Mouse (Mus musculus) megakaryocyte, adult 5-6 weeks (primary cell): ENCODE measurements around the gene Ap1m2. TPM values are rescaled to one million over a fixed set of nuclear protein-coding genes. Genes with fewer than 3 reads are reported as not detected.
"Not testable (repeated sequence)": the region's sequence is repeated elsewhere in the genome, so short reads cannot be mapped to it uniquely, and the experiment has no call there.

Experiments
- ATAC-seq: 2 replicates; pipeline ENCODE4 v1.8.0; 2016; ENCODE audit warnings: mild to moderate bottlenecking, inconsistent platforms; ENCODE audit not compliant: poor library complexity, severe bottlenecking
- total RNA-seq, 2 experiments: library from RNA; stranded (forward) in 1 of 2; stranded (reverse) in 1 of 2; fragments of 153-499, 151-499 nt in 1 of 2; fragments of 221-1000, 200-1000 nt in 1 of 2; gene quantifications; 2 replicates each; pipeline versions ENCODE4 v1.2.3 to v1.2.4; 2015 to 2017

Ap1m2 gene
- total RNA-seq, 2 experiments from 2014 or later: 0.31 to 0.92 TPM

DNA sequence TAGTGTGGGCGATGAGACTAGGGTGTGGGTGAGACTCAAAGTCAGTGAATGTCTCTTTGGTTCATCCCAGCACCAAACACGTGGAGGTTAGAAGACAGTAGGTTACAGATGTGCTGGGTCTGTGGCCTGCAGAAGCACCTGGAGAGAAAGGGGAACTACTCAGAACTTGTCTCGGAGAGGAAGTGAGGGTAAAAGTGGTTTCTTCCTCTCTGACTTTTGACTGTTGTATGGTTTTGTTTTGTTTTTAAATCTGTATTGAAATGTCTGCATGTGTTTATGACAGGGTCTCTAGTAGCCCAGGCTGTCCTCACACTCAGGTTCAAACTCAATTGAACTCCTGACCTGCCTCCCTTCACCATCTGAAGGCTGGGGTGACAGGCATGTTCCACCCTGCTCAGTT is 15.9 kb upstream of the Ap1m2 start:
- ATAC-seq: peak; percentile 78

DNA sequence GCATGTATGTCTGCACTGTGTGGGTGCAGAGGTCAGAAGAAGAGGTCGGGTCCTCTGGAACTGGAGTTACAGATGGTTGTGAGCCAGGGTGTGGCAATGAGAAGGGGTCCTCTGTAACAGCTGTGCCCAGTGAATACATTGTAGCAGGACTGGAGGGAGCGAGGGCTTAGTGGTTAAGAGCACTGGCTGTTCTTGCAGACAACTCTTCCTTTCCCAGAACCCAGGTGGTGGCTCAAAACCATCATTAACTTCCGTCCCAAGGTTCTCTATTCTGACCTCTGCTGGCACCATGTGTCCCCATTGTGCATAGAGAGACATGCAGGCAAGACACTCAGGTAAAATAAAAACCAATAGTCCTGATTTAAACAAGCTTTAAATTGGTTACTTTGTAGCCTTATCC is 15.4 kb upstream of the Ap1m2 start:
- peak; percentile 33 for ATAC-seq

DNA sequence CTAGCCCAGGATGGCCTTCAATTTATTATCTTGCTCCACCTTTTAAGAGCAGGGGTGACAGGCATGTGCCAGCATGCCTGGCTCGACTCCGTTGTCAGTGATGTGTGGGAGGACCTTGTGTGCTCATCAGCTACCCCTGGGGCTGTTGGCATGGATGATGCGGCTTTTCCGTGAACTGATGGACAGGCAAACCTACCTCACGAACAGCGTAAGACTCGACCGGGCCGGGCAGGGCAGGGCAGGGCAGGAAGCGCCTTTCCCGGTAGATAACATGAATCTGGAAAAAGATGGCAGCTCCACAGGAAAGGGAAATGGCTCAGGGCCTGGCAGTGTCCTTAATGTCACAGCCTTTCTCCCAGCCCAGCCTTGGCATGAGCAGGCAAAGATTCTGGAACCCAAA is 12.1 kb upstream of the Ap1m2 start:
- ATAC-seq: no peak

DNA sequence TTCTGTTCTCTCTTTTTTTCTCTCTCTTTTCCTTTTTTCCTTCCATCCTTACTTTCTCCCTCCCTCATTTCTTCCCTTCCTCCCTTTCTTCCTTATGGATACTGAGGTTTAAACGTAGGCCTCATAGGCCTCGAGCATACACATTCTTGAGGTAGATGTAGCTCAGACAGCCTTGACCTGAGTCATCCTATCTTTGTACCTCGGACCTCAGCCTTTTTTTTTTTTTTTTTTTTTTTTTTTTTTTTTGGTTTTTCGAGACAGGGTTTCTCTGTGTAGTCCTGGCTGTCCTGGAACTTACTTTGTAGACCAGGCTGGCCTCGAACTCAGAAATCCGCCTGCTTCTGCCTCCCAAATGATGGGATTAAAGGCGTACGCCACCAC is 10.8 kb upstream of the Ap1m2 start:
- not testable (repeated sequence) for ATAC-seq

DNA sequence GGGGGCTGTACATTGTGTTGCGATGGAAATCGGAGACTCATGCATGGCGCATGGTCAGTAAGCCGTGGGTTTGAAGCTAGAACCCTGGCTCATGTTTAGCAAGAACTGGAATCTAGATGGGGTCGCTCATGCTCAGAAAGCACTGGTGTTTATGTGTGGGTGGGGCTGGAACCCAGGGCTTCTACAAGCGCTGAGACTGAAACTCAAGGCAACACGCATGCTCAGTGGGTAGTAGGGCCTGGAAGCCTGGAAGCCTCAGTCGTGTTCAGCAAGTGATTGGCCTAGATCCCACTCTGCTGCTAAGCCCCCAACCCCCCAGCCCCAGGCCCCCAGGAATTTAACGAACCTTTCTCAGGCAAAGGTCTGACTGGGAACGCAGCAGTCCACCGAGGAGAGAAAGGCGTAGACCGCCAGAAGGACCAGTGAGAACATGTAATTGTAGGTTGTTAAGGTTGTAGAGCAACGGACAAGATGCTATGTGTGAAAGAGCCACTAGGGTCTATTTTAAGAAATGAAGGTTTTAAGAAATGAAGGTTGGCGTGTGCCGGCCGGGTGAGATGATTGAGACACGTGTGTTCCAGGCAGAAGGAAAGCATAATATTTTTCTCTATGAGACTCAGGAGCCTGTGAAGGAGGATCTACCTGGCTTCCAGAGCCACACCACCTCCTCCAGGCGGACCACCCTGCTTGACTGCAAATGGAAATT is 10.2 kb upstream of the Ap1m2 start:
- ATAC-seq: no peak

DNA sequence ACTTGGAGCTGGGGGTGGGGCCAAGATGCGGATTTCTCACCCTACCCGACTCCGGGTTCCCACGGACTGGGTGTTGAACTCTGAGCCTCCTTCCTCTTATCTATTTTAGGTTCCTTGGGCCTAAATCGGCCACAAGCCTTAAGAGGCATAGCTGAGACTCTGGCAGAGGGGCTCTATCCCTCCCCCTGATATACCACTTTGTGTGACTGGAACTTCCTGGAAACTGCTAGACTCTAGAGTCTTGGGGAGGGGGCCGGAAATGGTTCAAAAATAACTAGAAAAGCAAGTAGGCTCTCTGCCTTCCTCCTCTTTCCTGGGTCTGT is 9.3 kb upstream of the Ap1m2 start:
- peak; percentile 70 for ATAC-seq

DNA sequence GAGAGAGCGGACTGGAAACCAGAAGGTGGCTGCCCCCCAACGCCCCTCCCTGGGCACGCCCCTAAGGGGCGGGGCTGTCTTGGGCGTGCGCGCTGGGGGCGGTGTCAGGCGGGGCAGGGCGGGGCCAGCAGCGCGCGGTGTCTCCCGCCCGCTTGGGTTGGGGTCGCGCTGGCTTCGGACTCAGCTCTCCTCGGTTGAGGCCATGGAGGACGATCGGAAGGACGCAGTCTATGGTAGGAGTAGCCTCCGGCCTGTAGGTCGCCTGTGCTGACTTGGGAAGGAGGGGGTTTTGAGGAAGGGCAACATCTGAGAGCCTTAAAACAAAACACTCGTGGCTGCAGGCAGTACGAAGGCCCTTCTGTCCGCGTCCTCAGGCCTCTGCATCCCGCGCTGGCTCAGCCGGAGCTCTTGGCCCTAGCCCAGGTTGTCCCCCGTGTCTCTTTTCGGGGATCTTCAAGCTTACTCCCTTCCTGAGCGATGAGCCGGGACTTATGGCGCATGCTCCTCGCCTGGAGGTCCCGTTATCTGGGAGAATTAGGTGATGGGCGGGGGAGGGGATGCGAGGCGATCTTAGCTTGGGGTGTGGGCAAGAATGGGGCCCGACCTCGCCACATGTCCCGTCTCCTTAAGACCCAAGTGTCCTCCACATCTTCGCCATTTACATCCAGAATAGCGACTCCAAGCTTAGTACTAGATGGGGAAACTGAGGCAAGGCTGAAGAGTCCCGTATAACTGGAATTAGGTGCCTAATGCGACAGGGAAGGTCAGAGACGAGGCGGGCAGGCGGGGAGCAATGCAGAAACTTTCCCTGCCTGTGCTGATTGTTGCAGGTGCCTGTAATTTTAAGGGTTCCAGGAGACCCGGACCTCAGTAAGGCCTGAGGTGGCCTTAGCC is 8.7 kb upstream of the Ap1m2 start, which contains the start of gene Slc44a2:
Gene Slc44a2 (plus strand): TSS at position 80 of the 894 bp plus-strand sequence.
- peak; percentile 86 for ATAC-seq

DNA sequence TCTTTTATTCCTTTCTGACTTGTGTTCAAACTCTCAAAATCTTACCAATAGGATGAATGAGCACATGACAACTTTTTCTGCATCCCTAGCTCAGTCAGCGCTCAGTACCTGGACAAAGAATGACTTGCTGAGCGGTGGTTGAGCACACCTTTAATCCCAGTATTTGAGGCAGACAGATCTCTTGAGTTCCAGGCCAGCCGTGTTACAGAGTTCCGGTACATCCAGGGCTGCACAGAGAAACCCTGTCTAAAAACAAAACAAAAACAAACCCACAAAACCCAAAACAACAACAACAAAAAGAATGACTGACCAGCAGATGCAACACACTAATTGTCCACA is 8.1 kb upstream of the Ap1m2 start:
- ATAC-seq: no peak

DNA sequence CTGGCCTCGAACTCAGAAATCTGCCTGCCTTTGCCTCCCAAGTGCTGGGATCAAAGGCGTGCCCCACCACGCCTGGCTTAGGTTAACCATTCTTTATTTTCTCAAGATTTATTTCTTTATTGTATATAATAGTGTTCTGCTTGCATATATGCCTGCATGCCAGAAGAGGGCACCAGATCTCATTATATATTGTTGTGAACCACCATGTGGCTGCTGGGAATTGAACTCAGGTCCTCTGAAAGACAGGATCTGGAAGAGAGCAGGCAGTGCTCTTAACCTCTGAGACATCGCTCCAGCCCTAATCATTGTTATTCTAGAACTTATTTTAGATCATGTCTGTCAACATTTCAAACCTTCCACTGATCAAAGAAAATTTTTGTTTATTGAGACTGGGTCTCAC is 7.4 kb upstream of the Ap1m2 start:
- ATAC-seq: no peak

DNA sequence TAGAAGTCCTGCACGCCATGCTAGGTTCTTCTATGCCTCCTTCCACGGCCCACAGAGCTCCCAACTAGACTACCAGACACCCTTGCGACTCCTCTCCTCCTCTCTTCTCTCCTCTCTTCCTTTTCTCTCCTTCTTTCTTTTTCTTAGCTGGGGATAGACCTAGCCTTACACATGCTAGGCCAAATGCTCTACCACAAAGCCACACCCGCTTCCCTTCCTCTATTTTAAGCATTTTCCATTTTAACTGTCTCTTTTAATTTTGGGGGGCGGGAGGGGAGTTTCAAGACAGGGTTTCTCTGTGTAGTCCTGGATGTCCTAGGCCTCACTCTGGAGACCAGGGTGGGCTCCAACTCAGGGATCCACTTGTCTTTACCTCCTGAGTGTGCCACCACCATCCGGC is 6.7 kb upstream of the Ap1m2 start:
- no peak for ATAC-seq

DNA sequence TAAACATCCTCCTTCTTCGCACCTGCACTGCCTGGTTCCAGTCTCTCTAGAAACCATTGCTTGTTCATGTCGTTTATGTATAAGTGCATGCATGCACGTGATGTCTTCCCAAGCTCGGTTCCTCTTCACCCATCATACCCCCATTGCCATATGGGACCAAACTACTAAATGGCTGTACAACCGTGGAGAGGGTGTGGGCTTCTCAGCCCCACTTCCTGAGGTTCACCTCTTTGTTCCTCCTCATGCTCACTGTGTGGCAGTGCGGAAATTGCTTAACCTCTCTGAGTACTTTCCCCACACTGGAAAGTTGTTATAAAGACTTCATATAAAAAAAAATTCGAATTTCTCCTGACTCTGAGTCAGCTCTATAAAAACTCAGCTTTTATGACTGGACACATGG is 4.6 kb upstream of the Ap1m2 start:
- peak; percentile 62 for ATAC-seq

DNA sequence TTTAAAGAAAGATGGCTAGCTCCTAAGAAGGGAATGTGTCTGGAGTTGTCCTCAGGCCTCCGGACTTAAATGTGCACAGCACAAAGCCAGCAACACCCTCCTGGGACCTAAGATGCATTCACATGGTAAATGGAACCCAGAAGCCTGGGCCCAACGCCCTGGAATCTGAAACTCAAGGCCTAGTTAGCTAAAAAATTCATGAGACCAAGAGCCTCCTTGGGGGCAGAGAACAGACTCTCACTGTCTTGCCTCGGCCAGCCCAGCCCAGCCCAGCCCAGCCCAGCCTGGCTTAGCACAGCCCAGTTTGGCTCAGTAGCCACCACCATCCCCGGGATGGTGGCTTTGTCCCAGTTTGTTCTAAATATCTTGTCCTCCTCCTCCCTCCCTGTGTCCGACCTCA is 3.3 kb upstream of the Ap1m2 start:
- no peak for ATAC-seq

DNA sequence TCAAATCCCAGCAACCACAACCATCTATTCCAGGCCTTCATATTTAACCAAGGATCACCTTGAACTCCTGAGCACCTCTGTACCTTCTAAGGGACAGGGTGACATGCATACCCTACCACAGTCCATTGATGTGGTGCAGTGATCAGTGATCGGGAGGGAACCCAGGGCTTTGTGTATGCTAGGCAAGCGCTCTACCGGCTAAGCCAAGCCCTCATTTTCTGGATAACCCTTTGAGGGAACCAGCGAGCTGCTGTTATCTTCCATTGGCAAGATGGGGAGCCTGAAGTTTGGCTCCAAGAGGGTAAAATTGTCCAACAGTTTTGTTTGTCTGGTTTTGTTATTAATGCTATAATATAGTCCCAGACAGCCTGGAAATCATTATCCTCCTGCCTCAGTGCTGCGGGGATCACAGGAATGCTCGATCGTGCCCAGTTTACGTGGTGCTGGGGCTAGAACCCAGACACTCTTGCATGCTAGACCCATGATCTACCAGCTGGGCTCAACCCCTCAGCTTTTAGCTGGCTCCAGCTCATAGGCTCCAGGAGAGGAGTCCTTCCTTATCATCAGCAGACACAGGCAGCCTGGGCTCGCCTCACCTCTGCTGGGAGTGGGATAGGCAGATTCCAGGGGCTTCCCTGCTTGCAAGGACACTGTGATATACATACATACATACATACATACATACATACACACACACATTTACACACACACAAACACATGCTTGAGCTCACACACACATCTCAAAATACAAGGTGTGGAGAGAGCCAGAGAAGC is 2.4 kb upstream of the Ap1m2 start:
- ATAC-seq: no peak

DNA sequence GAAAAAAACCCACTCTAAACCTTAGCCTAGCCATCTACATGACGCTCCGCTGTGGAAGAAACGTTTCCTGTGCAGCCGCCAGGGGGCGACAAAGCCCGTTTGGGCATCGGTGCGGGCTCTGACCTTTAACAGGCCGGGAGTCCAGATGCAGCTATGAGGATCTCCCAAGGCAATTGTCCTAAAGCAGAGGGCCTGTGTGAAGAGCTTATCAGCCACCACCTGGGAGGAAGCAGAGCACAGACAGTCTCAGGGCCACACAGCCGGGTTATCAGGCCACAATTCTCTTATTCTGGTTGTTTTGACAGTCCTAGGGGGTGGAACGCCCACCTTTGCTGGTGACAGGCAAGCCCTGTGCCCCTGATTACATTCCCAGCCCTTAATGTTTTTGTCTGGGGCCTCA is 1.3 kb upstream of the Ap1m2 start:
- peak; percentile 73 for ATAC-seq

DNA sequence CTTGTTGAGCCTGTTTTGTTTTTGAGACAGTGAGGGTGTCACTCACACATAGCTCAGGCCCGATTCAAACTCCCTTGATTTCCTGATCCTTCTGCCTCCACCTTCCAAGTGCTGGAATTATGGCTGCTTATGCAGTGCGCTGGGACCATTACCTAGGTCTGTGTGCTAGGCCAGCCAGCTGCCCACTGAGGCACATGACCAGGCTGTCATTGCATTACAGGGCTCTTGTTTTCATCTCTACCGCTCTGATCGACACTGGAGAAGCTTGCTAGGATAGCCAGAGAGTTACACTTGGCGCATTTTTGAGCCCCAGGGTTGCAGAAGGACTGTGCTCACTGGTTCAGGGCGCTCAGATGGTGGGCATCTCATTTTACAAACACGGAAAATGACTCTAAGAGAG is 442 bp downstream of the Ap1m2 start:
- no peak for ATAC-seq

DNA sequence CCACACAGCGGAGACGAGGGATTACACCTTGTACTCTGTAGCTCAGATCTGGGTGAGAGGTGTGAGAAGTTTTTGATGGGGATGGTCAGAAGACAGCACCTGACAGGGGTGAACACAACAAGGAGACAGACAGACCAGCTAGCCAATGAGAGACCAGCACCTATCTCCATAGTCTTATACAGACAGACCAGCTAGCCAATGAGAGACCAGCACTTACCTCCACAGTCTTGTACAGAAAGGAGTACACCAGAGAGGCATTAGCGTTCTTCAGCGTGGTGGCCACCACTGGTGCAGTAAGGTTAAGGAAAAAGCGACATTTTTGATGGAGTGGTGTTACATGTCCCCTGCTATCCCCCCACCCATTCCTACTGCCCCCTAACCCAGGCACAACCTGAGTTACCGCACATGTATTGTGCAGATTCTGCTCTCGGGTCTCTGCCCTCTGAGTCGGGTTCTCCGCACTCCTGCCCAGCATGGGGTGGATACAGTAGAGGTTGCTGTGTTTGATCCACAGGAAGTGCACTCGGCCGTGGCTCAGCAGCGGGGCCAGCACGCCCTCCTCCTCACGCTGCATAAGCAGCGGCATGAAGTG is 2.9 kb downstream of the Ap1m2 start:
- peak; percentile 92 for ATAC-seq

DNA sequence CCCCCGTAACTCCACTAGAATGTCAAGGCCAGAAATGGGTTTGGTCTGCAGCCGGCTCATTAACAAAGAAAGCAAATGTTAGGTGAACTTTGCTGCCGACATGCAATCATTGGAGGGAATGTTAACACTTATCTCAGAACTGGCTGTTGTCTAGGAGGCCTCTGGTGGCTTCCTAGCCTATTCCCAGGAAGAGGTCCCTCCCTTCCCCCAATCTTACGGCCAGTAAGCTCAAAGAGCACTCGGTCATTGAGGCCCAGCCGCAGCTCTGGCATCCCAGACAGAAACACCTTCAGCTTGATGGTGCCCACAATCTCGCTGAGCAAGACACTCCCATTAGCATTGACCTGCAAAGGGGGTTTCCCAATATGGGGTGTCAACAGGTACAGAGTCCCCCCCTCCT is 7.1 kb downstream of the Ap1m2 start:
- ATAC-seq: no peak

DNA sequence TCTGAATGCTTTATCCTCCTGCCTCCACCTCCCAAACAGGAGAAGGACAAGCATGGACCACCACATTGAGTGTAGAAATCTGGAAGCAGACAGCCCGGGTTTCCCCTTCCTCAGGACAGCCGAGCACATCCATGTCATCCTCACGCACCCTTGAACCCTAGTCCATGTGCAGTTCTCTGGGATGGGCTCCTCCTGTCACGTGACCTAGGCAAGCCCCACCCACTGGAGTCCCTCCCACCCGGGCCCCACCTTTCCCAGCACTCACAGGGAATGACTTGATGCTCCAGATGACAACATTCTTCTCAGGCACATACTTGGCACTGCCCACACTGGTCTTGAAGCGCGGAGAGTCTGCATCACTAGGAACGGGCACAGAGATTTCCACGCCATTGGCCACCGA is 13.1 kb downstream of the Ap1m2 start:
- ATAC-seq: no peak

DNA sequence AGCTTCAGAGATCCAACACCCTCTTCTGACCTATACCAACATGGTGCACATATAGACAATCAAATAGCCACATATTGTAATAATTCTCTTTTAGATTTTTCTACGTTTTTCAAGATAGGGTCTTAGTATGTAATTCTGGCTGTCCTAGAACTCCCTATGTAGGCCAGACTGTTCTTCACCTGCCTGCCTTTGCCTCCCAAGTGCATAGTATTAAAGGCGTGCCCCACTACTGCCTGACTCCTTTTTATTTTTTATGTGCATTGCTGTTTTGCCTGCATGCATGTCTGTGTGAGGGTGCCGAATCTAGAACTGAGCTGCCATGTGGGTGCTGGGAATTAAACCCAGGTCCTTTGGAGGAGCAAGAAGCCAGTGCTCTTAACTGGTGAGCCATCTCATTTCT is 19.9 kb downstream of the Ap1m2 start:
- no peak for ATAC-seq

DNA sequence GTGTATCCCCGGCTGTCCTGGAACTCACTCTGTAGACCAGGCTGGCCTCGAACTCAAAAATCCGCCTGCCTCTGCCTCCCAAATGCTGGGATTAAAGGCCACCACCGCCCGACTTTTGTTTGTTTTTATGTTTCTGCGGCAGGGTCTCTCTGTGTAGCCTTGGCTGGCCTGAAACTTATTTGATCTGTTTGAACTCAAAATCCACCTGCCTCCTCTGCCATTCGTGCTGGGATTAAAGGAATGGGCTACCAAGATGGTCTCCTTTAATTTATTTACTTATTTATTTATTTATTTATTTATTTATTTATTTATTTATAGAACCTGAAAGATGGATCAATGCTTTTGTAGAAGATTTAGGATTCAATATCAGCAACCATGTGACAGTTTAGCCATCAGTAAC is 20.3 kb downstream of the Ap1m2 start:
- not testable (repeated sequence) for ATAC-seq

DNA sequence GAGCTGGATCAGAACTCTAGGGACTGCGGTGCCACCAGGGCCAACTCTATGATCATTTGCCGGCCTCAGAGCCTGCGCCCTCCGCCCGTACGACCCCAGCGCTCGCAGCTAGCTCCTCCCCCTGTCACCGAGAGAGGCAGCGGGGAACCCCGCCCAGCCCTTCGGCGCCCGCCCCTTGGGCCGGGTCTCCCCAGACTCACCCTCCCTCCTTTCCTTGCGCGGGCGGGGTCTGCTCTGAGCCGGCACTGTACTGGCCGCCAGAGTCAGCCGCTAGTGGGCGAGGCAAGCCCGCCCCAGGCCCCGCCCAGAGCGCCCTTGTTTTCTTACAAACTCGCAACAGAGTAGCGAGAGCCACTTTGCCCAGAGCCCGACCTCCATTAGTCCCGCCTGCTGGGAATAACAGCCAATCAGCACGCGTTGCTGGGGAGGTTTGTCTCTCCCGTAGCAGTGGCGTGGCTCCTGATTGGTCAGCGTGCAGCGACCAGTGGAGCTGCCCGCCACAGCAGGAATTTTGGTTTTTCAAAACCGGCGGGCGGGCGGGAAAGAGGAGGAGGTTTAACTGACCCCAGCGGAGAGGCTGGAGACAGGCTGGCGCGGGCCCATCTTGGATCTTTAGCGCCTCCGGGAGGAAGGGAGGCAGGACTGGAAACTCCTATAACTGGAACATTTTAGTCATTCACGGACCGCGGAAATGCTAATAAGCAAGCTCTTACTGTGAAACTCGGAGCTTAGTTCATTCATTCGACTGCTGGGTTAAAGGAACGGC is 20.9 kb downstream of the Ap1m2 start, which contains the start of gene Cdkn2d:
Gene Cdkn2d (minus strand): TSS at position 386 of the 766 bp plus-strand sequence.
- peak; percentile 59 for ATAC-seq
